Mouse (Mus musculus) kidney, embryonic 14.5 days (tissue): ENCODE data around the gene Tmem117. TPM values are rescaled to one million over a fixed set of nuclear protein-coding genes. Genes with fewer than 3 reads are reported as not detected.

Experiments
- ATAC-seq: fragments of 200-750 bp; cut with Nextera tagmentation; 2 replicates; pipeline ENCODE4 v1.8.0; 2017; ENCODE audit warnings: moderate number of reproducible peaks, mild to moderate bottlenecking, moderate TSS enrichment, moderate library complexity; ENCODE audit not compliant: low FRiP score, low TSS enrichment
- H3K27ac ChIP-seq: fragments of 300-500 bp; sonication (generic); 2 replicates; pipeline ENCODE4 v1.5.1; 2014; ENCODE audit warnings: low read depth, mild to moderate bottlenecking, low read length, moderate library complexity, mixed read lengths
- H3K27me3 ChIP-seq: fragments of 300-500 bp; sonication (generic); 2 replicates; pipeline ENCODE4 v1.6.1; 2014; ENCODE audit warnings: mild to moderate bottlenecking, low read length; ENCODE audit not compliant: control insufficient read depth, insufficient read depth
- H3K36me3 ChIP-seq: fragments of 300-500 bp; sonication (generic); 2 replicates; pipeline ENCODE4 v1.6.1; 2014; ENCODE audit warnings: low read length, mixed read lengths; ENCODE audit not compliant: control insufficient read depth, insufficient read depth
- H3K4me1 ChIP-seq: fragments of 300-500 bp; sonication (generic); 2 replicates; pipeline ENCODE4 v1.6.1; 2014; ENCODE audit warnings: low read length, mixed read lengths; ENCODE audit not compliant: control insufficient read depth, insufficient read depth
- H3K4me2 ChIP-seq: fragments of 300-500 bp; sonication (generic); replicated peaks from 2 replicates; pipeline ENCODE4 v1.6.1; 2014; ENCODE audit warnings: low read depth, mild to moderate bottlenecking, low read length
- H3K4me3 ChIP-seq: fragments of 300-500 bp; sonication (generic); 2 replicates; pipeline ENCODE4 v1.5.1; 2014; ENCODE audit warnings: mild to moderate bottlenecking, low read length
- H3K9ac ChIP-seq: fragments of 300-500 bp; sonication (generic); 2 replicates; pipeline ENCODE4 v1.6.1; 2014; ENCODE audit warnings: low read depth, mild to moderate bottlenecking, low read length, moderate library complexity
- H3K9me3 ChIP-seq: fragments of 300-500 bp; sonication (generic); 2 replicates; pipeline ENCODE4 v1.6.1; 2016; ENCODE audit warnings: low read length; ENCODE audit not compliant: control insufficient read depth
- WGBS: fragments of 180-500 bp; shearing (Covaris S2); extraction: QIAGEN DNeasy Blood & Tissue Kit; methylation state at CpG from one replicate; pipeline ENCODE4 v1.1.7; 2014; 5-methylcytosine and 5-hydroxymethylcytosine counted together
- polyA plus RNA-seq: library from polyadenylated mRNA; unstranded; fragments of >200 nt; fragmentation: Nextera tagmentation; extraction: Ambion mirVana; gene quantifications from 2 replicates; pipeline ENCODE4 v1.2.1, GENCODE M21; 2014

Tmem117 gene
- polyA plus RNA-seq, 1 experiment from 2014 or later: 6.5 TPM

DNA sequence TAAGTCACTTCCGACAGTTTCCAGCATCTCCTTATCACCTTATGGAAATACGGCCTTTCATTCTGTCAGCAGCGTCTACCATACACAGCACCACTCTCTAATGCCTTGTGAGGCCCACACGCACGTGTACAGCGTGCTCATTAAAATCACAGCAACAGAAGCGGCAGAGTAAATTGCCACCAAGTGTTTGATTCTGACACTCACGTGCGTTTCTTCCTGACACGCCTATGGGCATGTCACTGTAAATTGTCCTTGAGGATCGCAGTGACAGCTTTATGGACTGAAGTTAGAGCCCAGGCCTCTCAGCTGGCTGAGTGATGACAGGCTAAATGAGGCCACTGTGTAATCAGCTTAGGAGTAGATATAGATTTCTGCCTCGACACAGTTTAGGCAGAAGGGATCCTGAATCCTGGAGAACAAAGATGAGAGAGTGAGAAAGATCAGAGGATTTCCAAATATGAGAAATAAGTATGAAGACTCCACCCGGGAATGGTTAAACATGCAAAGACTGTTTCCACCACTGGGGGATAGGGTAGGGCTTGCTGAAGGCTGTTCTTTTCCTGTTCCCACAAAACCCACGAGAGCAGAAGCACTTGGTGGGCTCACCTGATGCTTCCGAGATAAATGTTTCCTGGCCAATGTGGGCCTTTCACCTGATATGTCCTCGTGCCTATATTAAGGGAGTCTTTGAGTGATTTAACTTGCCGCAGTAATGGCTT lies 174.8 kb downstream of the Tmem117 start:
- whole genome bisulfite sequencing: 16% methylated on average over 17 of the region's 17 CpGs
- Histone ChIP-seq H3K4me1 (0 out of 2 replicates have a peak, but pooled peaks cover 3% of the 10 kb centered on the region), H3K9me3 (no peaks in the 10 kb centered on the region), H3K36me3 (no peaks in the 10 kb centered on the region), H3K4me2 (no peak overlapping the region), H3K27ac (no peak overlapping the region), H3K4me3 (no peak overlapping the region), H3K27me3 (peaks cover 4% of the 10 kb centered on the region), H3K9ac (no peak overlapping the region)
- ATAC-seq: peak; percentile 70; the same call in 1 of the 2 replicates

DNA sequence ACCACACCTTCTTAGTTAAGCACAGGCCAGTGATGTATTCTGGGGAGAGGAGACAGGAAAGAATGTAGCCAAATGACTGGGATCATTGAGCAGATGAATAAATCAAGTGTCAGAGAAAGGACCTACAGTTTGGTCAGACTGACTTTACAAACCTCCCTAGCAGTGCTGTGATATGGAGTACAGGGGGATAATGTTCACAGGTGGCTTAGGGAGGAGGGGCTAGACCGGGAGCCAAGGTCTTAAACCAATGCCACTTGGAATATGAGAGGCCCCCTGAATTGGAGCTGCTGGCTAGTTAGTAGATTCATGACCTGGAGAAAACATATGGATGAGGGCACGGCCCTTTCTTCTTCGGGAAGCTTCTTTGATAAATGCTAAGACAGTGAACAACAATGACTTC lies 177.0 kb downstream of the Tmem117 start:
- H3K4me3 ChIP-seq: no peak overlapping the region
- 62% methylated on average over 3 of the region's 3 CpGs for whole genome bisulfite sequencing
- H3K4me2 ChIP-seq: no peak overlapping the region
- H3K36me3 ChIP-seq: no peaks in the 10 kb centered on the region
- no peaks in the 10 kb centered on the region for H3K9me3 ChIP-seq
- H3K27ac ChIP-seq: no peak overlapping the region
- no peak overlapping the region for H3K9ac ChIP-seq
- H3K4me1 ChIP-seq: 0 out of 2 replicates have a peak, but pooled peaks cover 3% of the 10 kb centered on the region
- H3K27me3 ChIP-seq: no peaks in the 10 kb centered on the region; the same call in 1 of the 2 replicates
- peak; percentile 61; the same call in 1 of the 2 replicates for ATAC-seq

DNA sequence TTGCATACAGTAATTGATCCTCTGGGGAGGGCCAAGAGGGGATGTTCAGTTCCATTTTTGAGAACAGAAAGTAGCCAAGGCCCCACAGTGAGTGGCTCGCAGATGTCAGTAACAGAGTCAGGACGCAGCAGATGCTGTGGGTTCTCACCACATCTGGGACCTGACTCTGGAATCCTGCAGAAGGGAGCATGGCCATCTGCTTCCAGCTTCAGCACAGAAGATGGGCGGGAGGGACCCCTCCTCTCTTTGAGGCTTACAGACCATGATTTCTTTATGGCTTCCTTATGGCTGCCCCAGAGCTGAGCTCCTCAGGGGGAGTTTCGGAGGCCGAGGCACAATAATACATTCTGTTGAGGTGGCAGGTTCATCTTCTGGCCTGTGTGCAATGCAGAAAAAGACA lies 182.5 kb downstream of the Tmem117 start:
- WGBS: 35% methylated on average over 5 of the region's 5 CpGs
- Histone ChIP-seq H3K27me3 (no peaks in the 10 kb centered on the region), H3K4me3 (no peak overlapping the region), H3K4me2 (no peak overlapping the region), H3K9me3 (peaks cover 3% of the 10 kb centered on the region; the same call in 1 of the 2 replicates), H3K27ac (no peak overlapping the region), H3K4me1 (no peaks in the 10 kb centered on the region), H3K9ac (no peak overlapping the region), H3K36me3 (no peaks in the 10 kb centered on the region)
- no peak for ATAC-seq

DNA sequence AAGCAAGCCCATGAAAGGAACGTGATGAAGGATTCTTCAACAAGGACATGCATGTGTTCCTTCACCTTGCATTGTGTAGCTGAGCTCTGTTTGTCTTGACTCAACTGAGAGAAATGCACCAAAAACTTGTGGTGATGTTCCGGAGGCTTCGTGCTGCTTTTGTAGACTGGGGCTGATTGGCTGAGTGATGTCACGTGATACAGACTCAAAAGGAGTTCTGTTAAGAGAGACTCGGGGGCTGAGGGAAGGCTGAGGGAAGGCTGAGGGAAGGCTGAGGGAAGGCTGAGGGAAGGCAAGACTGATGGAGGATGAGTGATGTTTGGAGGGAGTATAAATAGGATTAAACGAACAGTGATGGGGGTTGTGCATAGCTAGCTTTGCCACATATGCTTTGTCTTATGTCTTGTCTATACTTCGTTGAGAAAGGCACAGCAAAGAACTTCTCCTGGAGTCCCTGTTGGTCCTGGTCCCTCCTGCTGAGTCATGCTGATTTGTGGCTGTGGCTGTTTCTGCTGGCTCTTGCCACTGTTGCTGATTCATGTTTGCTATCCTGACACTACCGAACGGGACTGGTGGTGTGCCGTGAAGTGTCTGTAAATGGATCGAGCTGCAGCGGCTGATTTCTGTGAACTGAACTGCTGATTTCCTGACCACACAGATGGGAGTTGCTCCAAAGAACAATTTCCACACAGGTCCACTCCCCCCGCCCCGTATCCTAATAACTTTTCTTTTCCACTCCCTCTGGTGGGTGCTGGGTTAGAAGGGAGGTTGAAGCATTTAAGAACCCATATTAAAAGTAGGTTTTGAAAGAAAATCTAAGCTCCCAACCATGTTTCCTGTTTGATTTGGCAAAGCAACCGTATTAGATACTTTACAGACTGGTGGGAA lies 185.4 kb downstream of the Tmem117 start:
- Histone ChIP-seq H3K4me2 (no peak overlapping the region), H3K27ac (peak overlapping the region; percentile 32; the same call in 1 of the 2 replicates)
- ATAC-seq: no peak

DNA sequence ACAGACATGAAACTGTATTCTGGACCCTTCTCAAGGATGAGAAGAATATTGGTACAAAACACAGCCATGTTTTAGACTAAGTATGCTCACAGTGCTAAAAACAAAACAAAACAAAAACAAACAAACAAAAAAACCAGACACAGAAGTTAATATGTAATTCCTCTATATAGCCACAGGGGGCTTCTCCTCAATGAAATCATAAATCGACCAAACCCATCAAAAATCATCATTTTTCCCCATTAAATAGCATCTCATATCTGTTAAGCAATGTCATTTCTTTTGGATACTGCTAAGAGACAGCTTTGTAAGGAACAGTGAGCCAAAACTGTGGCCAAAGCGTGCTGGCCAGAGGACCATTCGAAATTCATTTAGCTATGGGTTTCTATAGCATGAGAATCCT lies 206.6 kb downstream of the Tmem117 start:
- no peak overlapping the region for H3K4me3 ChIP-seq
- H3K4me1 ChIP-seq: no peaks in the 10 kb centered on the region
- H3K9me3 ChIP-seq: no peaks in the 10 kb centered on the region
- 91% methylated on average over 3 of the region's 3 CpGs for WGBS
- no peak overlapping the region for H3K9ac ChIP-seq
- no peaks in the 10 kb centered on the region for H3K36me3 ChIP-seq
- no peak overlapping the region for H3K4me2 ChIP-seq
- ATAC-seq: no peak
- no peak overlapping the region for H3K27ac ChIP-seq
- H3K27me3 ChIP-seq: no peaks in the 10 kb centered on the region

More for the DNA sequence above, 185.4 kb downstream of the Tmem117 start:
- Histone ChIP-seq H3K4me3 (no peak overlapping the region), H3K9ac (no peak overlapping the region), H3K36me3 (no peaks in the 10 kb centered on the region), H3K9me3 (peaks cover 3% of the 10 kb centered on the region; the same call in 1 of the 2 replicates), H3K4me1 (no peaks in the 10 kb centered on the region), H3K27me3 (no peaks in the 10 kb centered on the region)
- 71% methylated on average over 15 of the region's 15 CpGs for WGBS

DNA sequence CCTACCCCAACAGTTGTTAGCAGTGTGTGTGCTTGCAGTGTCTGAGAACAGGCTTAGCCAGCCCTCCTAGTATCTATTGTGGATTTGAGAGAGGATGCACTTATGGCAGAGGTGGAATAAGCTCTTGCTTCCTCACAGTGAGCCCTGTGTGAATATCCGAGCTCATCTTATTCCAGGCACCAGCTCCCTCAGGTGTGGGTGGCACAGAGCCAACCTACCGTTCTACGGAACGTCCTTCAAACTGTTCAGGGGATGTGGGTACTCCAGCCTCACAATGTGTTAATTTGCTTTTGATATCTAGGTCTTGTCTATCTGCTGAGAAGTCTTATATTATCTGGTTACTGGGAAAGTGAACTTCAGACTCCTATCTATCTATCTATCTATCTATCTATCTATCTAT lies 209.6 kb downstream of the Tmem117 start:
- no peak for ATAC-seq
- Histone ChIP-seq H3K27ac (no peak overlapping the region), H3K9me3 (no peaks in the 10 kb centered on the region), H3K9ac (no peak overlapping the region), H3K4me1 (no peaks in the 10 kb centered on the region), H3K4me2 (no peak overlapping the region), H3K36me3 (no peaks in the 10 kb centered on the region), H3K4me3 (no peak overlapping the region), H3K27me3 (no peaks in the 10 kb centered on the region)
- 87% methylated on average over 4 of the region's 4 CpGs for WGBS

DNA sequence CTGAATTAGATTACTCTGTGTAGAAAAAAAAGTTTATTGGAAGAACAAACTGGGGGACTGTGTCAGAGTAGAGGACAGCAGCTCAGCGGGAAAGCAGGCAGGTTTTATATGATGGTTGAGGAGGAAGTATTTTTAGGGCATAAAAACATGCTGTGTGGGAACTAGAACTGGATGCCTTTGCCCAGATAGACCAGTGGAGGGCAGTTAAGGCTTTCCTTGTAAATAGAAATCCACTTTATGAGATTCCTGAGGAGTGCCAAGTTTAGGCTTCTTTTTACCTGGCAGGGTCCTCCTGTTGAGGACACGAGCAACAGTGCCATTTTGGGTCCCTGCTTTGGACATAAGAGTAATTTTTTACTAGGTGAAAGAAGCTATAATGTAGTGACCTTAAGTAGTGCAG lies 218.5 kb downstream of the Tmem117 start:
- Histone ChIP-seq H3K27me3 (no peaks in the 10 kb centered on the region), H3K36me3 (no peaks in the 10 kb centered on the region), H3K4me2 (no peak overlapping the region), H3K27ac (no peak overlapping the region), H3K9ac (no peak overlapping the region), H3K4me3 (no peak overlapping the region), H3K9me3 (no peaks in the 10 kb centered on the region; the same call in 1 of the 2 replicates), H3K4me1 (no peaks in the 10 kb centered on the region)
- WGBS: 76% methylated on average over 2 of the region's 2 CpGs
- ATAC-seq: no peak

DNA sequence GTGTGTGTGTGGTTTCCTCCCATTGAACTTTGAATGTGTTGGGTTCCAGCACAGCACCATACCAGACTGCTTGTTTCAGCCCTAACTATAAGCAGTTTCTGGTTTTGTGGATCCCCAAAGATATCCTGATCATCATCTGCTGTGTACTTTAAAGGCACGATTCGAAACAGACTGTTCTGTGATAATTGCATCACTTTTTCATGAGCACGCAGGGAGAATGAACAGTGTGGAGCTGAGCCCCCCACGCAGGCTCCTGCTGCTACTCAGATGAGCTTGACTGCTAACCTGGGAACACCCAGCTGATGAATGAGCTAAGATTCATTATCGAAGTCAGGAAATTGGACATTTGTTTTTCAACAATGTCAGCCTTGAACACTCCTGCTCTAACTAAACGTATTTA lies 230.6 kb downstream of the Tmem117 start:
- no peaks in the 10 kb centered on the region for H3K36me3 ChIP-seq
- no peaks in the 10 kb centered on the region for H3K9me3 ChIP-seq
- no peaks in the 10 kb centered on the region for H3K4me1 ChIP-seq
- H3K27me3 ChIP-seq: no peaks in the 10 kb centered on the region
- H3K9ac ChIP-seq: no peak overlapping the region
- 75% methylated on average over 6 of the region's 6 CpGs for WGBS
- H3K4me3 ChIP-seq: no peak overlapping the region
- ATAC-seq: no peak
- H3K27ac ChIP-seq: no peak overlapping the region
- no peak overlapping the region for H3K4me2 ChIP-seq

DNA sequence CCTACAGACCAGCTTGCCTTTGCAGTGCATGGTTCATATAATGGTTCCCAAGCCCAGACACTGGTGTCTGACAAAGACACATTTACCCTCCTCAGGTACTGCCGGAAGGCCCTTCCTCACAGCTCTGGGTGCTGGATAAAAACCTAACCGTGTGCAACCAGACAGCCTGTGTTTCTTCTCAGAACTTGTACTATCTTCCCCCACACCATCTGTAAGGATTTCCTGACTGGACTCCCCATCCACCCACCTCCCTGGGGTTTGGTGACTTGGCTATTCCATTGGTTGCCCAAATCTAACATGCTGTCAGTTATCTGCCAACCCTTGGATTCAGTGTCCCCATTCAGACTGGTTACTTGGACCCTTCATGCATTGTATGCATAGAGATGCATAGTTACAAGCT lies 232.1 kb downstream of the Tmem117 start:
- Histone ChIP-seq H3K4me2 (no peak overlapping the region), H3K9ac (no peak overlapping the region), H3K36me3 (no peaks in the 10 kb centered on the region), H3K9me3 (no peaks in the 10 kb centered on the region), H3K27me3 (no peaks in the 10 kb centered on the region), H3K27ac (no peak overlapping the region), H3K4me1 (no peaks in the 10 kb centered on the region), H3K4me3 (no peak overlapping the region)
- no peak for ATAC-seq
- 94% methylated on average over 2 of the region's 2 CpGs for WGBS
